Mouse (Mus musculus) adipocyte (in vitro differentiated cells): ENCODE data around the gene Ifitm3.

ENCODE experiments used
- DNase-seq: peaks from one replicate; pipeline ENCODE4 v3.0.0-alpha.2; 2016; ENCODE audit warnings: low spot score

Ifitm3 gene

DNA sequence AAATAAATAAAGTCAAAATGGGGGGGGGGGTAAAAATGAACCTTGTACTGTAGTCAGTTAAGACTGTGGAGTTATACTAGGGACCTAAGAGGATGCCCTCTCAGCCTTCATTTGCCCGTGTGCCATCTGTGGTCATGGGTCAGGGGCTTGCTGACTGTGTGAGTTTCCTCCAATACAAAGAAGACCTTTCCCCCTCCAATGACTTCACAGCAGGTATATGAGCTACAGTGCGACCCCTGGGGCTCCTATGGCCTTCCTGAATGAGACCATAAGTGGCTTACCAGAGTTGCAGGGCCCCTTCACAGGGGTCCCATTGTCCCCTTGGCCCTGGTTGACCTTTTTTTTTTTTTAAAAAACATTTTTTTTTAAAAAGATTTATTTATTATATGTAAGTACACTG lies 49.2 kb downstream of the Ifitm3 start:
- no peak for DNase-seq

DNA sequence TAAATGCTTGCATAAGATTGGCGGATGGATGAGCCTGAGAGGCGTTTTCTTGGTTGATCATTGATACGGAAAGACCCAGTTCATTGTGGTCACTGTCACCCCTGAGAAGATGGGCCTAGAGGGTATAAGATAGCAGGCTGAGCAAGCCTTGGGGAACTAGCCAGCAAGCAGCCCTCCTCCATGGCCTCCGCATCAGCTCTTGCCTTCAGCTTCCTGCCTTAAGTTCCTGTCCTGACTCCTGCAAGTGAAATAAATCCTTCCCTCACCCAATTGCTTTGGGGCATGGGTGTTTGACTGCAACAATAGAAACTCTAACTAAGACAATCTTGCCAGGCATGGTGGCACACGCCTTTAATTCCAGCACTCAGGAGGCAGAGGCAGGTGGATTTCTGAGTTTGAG lies 50.5 kb downstream of the Ifitm3 start:
- no peak for DNase-seq
